Mouse (Mus musculus) frontal cortex, postnatal 25 days (tissue): ENCODE measurements around the gene AC161166.1.
"Not testable (repeated sequence)": the region's sequence is repeated elsewhere in the genome, so short reads cannot be mapped to it uniquely, and the experiment has no call there.

Experiments used
- DNase-seq, 2 experiments: peaks; one replicate each; pipeline ENCODE4 v3.0.0; 2022; ENCODE audit warnings: low spot score in 2 of 2

Gene AC161166.1

DNA sequence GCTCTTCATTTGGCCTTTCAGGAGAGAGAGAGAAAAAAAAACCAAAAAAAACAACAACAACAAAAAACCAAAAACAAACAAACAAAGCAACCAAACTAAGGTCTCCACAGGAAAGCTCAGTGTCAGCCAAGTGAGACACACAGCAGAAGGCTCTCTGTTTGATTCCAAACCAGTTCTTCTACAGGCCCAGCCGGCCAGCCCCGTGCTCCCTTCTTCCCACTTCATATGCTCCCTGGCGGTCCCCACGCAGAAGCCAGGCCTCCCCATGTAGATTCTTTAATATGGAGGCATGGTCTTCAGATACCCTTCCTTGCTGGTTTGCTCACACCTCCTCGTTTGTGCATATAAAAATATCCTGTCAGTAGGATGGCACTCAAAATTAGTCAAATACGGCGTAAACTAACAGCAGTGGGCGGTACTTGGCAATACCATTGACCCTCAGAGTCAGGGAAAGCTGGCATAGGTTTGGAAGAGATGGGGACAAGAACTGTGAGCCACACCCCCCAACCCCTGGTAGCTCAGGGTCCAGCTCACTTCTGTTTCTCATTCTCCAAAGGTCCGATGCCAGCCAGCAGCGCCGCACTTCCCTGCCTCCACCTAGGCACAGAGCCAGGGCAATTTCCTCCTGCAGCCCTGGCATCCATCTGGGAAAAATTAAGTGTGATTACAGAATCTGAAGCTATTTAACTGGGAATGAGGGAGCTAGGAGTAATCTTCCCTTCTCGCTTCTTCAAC, 13.6 kb upstream of the AC161166.1 start:
- DNase-seq: no peak

DNA sequence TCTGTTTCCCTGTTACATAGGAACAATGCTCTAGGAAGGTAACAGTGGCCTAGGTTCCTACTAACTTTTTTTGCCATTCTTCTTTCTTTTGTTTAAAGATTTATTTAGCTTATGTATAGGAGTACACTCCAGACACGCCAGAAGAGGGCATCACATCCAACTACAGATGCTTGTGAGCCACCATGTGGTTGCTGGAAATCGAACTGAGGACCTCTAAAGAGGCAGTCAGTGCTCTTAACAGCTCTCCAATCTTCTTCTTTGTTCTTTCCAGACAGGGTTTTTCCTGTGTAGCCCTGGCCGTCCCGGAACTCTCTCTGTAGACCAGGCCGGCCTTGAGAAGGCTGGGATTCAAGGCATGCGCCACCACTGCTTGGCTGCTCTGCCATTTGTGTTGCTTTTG, 12.7 kb upstream of the AC161166.1 start:
- no peak for DNase-seq

DNA sequence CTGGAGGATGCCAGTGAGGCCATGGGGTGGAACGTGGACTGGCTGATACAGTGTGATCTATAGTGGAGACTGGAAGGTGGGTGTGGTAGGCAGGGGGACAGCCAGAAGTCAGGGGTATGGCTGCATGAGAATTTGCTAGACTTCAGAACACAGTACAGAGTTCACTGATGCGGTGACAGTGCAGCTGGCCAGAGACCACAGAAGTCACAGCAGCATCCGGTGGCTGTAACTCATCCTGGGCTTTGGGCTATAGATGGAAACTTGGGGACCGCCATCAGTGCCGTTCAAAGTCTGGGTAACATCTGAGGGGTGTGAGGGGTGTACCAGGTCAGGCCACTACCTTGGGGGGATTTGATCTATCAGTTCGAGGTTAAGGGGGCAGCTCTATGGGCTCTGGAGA, 11.5 kb upstream of the AC161166.1 start:
- DNase-seq: no peak

DNA sequence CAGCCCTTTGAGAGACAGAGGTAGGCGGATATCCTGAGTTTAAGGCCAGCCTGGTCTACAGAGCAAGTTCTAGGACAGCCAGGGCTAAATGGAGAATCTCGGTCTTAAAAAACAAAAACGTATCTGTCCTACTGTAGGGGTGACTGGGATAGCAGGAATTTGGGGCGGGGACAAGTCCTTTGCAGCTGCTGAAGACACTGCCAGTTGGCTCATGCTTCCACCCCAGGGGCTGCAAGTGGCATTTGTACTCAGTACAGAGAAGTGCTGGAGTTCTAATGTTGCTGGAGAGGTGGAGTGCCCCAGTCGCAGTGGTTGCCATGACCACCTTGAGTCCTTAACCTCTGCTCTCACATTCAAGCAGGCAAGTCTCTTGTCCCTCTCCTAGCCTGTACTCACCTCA, 10.6 kb upstream of the AC161166.1 start:
- no peak for DNase-seq

DNA sequence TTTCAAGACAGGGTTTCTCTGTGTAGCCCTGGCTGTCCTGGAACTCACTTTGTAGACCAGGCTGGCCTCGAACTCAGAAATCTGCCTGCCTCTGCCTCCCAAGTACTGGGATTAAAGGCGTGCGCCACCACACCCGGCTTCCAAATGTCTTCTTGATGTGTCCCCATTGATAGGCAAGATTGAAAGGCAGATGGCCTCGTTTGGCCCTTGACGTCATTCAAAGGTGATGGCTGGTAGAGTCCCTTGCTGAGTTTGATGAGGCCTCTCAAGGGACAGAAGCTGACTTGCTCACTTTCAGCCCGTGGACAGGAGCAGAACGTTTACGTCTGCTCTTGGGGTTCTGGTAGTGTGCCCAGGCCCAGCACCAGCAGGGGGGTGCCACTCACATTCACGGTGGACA, 7.8 kb upstream of the AC161166.1 start:
- DNase-seq: not testable (repeated sequence)

DNA sequence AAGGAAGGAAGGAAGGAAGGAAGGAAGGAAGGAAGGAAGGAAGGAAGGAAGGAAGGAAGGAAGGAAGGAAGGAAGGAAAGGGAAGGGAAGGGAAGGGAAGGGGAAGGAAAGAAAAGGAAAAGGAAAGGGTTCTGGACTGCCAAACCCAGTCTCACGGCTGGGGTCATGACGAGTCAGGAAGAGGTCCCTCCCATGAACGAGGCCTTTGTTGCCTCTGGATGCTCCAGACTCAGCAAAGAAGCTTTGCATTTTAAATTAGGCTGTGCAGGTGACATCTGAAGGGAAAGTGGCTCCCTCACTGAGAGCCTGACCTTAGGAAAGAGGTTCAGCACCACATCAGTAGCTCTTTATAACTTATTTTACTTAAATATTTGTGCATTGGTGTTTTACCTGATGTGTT, 6.9 kb upstream of the AC161166.1 start:
- no peak for DNase-seq

DNA sequence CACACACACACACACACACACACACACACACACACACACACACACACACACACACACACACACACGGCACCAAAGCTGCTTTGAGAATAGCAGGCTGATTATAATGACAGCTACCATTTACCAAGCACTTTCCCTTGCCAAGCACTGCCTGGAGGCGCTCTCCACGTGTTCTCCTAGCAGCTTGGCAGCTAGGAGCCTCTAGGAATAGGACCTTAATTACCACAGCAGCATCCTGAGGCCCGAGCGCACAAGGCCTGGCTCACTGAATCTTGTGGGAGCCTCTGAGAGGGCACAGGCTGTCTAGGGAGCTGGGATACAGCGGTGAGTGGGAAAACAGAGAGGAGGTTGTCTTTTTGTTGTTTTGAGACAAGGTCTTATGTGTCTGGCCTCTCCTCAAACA, 5.4 kb upstream of the AC161166.1 start:
- no peak for DNase-seq

DNA sequence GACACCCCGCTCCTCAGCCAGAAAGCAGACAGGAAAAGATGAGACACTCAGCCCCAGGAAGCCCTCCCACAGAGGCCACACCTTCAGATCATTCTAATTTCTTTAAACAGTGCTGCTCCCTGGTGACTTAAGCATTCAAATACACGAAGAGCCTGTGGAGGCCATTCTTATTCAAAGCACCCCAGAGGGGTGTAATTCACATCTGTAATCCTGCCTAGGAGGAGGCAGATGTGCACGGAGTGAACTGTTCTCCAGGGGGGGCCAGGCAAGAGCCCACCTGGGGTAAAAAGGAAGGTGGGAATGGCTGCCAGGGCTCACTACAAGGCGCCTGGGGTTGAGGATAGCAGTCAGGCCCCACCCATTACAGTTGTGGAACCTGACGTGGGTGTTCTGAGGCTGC, 4.8 kb upstream of the AC161166.1 start:
- DNase-seq: no peak

DNA sequence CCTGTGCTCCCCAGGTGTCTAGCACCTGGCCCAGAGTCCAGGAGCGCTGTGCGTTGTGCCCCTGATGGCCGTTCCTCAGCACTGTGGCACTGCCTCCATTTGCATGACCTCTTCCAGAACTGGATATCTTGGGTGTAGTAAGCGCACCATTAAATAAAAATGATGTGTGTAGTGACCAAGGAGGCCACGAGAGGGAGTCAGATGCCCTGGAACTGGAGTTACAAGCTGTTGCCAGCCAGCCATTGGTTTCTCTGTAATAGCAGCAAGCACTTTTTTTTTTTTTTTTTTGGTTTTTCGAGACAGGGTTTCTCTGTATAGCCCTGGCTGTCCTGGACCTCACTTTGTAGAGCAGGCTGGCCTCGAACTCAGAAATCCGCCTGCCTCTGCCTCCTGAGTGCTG, 4.1 kb upstream of the AC161166.1 start:
- not testable (repeated sequence) for DNase-seq

DNA sequence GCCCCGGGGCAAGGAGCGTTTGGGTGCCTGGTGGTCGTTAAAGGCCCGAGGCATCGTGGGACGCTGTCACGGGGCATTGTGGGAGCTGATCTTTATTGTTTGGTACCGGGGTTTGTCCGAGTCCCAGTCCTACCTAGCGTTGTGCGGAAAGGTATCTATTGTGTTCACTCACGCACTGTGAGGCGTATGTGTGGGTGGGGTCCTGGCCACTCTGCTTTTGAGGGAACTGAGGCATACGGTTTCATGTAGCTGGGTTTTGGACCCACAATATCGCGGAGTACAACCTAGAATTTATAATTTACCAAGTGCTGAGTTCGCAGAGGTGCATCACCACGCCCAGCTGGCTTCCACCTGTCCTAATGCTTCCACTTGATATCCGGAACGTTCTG, 4.5 kb downstream of the AC161166.1 start:
- DNase-seq: peak in 1 of 2 experiments; percentile 31

DNA sequence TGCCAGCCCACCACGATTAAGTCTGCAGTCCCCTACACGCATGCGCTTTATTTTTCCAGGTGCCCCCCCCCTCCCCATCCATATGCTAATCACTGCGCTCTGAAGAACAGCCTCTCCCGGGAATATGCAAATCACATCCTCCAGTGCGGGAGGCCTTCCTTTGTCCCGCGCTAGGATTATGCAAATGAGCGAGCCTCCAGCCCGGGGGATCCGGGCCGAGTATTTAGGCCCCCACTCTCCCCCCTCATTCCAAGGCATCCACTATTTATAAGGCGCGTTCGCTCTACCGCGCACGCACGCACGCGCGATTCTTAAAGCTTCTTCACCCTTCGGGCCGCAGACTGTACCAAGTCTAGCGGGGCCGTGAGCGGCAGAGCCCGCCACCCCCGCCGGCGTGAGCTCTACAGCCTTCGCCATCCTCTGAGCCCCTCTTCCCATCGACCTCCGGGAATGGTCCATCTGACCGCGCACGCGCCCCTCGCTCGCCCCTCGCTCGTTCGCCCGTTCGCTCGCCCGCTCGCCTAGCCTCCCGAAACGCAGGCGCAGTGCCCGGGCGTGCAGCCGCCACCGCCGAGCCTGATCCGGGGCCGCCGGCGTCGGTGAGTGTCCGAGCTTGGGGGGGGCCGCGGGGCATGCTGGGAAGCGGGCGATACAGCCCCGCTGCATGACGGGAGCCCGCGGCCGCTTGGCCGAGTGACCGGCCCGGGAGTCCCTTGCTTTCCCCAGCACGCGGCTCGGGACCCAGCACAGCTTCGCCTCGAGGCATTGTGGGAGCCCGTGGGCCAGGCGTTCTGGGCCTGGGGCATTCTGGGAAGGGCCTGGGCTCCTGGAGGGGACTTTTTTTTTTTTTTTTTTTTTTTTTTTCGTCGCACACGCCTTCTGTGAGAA, 5.2 kb downstream of the AC161166.1 start, which contains the start of gene Zfp428:
Zfp428 (plus strand) TSS at position 169 of the 888 bp plus-strand sequence.
- peak; percentile 71 to 74 for DNase-seq

DNA sequence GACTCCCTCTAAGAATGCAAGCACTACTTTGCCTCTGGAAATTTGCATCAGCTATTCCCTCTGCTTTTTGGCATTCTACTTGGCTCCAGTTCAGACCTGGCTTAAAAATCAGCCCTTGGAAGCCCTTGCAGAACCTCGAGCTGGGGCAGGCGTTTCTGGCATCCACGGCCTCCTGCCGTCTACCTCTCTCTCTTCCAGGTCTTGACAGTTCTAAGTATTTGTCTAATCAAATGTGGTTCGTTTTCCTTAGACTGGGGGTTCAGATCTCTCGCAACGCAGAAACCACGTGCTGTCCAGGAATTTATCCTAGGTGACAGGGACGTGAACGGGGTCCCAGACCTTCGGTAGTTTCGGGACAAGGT, 5.8 kb downstream of the AC161166.1 start:
- no peak for DNase-seq

DNA sequence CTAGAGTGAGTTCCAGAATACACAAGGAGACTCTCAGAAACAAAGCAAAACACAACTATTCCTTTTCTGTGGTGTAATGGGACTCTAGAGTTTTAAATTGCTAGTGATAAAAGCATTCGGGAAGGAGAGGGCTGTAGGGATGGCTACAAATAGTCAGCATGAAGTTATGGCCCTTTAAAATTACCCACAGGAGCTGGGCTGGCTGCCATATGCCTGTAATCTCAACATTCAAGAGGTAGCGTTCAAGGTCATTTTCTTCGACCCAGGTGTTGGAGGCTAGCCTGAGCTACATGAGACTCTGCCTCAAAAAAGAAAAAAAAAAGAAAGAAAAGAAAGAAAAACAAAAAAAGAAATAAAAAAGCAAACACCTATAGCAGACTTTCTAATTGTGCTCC, 6.2 kb downstream of the AC161166.1 start:
- no peak for DNase-seq

DNA sequence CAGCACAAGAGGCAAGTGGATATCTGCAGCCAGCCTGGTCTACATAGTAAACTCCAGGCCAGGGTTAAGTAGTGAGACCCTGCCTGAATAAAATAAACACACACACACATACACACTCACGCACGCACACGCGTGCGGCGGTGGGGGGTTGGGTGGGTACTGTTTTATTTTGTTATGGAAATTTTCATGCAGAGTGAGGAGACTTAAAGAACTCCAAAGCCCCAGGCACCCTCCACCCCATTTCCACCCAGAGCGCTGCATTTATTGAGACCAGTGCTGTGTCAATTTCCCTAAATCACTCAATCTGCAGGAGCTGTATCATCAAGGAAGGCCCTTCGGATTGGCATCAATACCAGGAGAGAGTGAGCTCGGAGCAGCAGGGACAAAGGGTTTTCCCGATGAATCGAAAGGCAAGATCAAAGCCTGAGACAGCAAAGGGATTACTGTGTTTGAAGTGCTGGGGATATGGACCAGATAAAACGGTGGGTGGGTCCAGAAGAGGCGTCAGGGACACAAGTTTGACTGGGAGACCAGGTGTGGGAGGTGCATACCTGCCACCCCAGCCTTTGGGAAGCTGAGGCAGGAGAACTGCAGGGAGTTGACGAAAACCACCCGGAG, 6.7 kb downstream of the AC161166.1 start:
- no peak for DNase-seq

DNA sequence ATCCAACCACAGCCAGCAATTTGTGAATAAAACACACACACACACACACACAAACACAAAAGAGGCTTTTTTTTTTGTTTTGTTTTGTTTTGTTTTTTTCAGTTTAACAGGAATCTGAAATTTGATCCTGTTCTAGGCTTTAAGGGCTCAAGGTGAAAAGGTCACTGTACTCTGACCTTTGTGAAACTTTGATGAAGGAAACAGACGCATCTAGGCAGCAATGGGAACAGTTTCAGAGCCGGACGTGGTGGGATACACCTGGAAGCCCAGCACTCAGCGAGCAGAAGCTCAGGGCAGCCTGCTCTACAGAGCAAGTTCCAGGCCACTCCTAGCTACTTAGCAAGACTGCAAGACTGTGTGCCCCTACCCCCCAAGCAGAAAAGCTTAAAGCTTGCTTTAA, 7.4 kb downstream of the AC161166.1 start:
- DNase-seq: no peak

DNA sequence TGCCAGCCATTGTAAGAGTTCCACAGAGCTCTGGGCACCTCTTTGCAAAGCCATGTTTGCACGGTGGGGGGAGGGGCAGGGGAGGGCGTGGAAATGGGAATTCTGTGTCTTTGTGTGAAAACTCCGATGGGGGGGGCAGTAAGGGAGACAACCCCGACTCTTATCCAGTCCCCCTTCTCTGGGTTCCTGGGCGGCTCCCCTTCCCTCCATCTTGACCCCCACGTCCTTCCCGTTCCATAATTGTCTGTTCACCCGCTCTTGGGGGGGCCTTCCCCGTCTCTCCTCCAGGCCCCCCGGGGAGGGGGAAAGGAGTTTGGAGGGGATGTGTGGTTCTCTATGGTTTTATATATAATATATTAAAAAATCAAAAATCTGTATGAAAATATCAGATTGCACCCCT, 8.3 kb downstream of the AC161166.1 start:
- DNase-seq: no peak

DNA sequence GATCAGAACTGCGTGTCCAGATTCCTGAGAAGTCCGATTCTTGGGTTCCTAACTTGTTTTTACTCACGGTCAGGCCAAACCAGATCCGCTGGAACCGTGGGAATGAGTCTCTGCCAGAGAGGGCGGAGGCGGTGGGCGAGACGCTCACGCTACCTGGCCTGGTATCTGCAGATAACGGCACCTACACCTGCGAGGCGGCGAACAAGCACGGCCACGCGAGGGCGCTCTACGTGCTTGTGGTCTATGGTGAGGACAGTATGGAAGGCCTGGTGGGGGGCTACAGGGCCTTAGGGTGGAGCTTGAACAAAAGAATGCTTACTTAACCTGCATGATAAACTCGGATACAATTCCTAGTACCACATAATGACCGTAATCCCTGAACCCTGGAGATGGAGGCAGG, 10.8 kb downstream of the AC161166.1 start:
- DNase-seq: no peak

DNA sequence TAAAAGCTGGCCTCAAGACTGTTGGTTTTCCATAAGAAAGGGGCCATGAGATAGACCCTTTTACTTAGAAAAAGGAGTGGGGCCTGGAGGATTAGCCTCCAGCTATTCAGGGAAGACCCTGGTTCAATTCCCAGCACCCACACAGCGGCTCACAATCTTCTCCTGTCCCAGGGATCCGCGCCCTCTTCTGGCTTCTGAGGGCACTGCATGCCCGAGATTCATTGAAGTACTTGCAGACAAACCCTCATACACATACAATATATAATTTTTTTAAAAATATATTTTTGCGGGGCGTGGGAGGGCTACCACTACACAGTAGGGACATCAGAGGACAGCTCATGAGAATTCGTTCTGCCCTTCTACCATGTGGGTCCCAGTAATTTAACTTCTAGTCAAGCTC, 11.3 kb downstream of the AC161166.1 start:
- no peak for DNase-seq

DNA sequence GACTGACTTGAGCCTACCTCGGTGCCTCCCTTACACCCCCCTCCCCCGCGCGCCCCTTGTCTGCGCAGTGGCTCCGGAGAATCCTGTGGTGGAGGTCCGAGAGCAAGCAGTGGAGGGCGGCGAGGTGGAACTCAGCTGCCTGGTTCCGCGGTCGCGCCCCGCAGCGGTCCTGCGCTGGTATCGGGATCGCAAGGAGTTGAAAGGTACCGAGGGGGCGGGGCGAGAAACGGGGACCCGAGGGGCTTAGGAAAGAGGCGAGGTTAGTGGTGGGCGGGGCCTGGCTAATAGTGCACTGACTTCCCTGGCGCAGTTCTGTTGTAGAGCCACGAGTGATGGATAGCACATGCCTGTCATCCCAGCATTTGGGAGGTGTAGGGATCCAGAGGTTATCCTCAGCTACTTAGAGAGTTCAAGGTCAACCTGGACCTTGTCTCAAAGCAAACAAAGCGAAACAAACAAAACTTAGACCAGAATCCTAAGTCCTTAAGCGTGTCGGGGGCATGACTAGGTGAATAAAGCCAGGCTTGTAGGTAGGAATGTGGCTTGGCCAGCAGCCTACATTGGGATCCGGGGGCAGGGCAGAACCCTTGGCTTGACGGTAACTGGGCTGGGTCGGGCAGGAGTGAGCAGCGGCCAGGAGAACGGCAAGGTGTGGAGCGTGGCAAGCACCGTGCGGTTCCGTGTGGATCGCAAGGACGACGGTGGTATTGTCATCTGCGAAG, 12.2 kb downstream of the AC161166.1 start:
- DNase-seq: no peak

DNA sequence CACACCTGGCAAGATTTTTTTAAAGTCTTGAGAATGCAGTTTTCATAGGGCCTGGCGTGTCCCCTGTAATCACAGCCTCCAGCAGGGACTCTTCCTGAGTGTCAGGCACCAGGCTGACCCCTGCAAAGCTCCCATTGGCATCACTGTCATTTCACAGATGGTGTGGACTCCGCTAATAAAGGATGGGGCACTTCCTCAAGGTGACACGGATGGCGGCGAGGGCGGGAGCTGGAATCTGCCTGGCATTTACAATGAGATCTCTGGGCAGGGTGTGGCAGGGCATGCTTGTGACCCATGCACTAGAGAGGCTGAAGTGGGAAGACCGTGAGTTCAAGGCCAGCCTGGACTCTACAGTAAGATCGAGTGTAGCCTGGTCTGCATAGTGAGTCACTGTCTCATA, 24.0 kb downstream of the AC161166.1 start:
- no peak for DNase-seq

DNA sequence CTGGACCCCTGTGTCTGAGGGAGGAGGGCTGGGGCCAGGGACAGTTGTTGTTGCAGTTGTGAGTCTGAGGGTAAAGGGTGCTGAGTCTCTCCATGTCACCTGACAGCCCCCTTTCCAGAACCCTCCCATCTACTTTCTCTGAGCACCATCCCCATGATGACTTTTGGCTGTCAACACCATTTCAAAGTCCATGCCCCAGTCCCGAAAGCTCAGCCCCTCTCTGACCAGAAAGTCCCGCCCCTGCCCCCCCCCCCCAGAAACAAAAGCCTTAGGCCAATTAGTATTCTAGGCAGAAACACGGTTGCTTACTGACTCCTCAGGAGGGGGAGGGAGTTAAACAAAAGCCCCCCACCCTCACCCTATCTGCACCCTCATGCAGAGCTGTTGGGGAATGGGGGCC, 24.9 kb downstream of the AC161166.1 start:
- DNase-seq: no peak

DNA sequence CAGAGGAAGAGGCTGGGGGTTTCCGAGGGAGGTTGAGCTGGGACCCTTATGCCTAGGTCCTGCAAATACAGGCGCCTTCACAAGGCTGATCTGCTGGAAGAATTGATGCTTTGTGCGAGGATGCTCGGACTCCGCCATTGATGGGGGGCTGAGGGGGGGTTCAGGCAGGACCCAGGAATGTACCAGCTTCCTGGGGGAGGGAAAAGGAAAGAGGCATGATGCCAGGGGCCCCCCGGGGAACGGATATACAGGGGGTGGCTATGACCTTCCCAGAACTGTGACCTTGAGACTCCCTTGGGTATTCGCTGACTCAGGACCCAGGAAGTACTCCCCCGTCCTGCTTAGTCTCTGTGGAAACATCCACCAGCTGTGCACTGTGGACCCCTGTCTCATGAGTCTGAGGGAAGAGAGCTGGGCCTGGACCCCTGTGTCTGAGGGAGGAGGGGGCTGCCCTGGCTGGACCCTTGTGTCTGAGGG, 25.6 kb downstream of the AC161166.1 start:
- no peak for DNase-seq
